Mouse (Mus musculus) spleen, postnatal 14 days (tissue): Measurements from ENCODE around the gene Srbd1.
A peak's percentile ranks its signal among the peaks of the same experiment; 100 is the strongest.

Experiments used
- DNase-seq, 2 experiments: peaks; one replicate each; pipeline ENCODE4 v3.0.0; 2021 to 2022; ENCODE audit warnings: low spot score in 2 of 2

Srbd1 gene

DNA sequence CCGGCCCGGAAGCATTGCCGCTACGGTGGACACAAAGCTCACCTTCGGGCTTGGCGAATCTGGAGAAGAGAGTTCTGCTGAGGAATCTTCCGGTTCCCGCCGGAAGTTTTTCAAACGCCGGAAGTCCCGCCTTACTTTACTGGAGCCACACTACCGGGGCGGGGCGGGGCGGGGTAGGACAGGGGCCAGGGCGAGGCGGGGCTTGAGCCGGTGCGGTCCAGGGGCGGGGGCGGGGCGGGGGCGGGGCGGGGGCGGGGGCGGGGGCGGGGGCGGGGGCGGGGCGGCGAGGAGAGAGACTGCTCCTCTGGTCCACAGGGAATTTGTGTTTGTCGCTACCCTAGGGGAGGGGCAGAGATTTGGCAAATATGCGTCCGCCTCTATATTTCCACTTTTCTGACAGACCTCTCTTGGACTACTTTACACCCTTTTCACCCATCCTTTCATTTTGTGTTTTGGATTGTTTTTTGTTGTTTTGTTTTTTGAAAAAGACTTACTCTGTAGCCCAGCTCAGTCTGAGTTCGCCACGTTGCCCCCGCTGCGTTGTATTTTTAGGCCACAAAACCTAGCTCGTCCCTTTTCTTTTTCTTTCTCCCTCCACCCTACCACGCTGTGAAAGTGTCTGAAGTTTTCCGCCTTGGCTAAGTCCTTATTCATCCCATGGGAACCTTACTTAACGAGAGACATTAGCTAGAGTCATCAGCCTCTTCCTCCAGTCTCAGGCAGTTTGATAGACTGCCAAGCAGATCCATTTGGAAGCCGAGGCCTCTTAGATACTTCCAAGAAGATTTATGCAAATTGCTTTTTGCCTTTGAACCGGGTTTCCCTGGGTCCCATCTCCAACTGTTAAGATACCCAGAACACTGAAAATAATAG lies at the start of gene Srbd1:
Gene Srbd1 (minus strand): TSS at position 97 of the 873 bp plus-strand sequence.
- peak; percentile 82 to 85 for DNase-seq

DNA sequence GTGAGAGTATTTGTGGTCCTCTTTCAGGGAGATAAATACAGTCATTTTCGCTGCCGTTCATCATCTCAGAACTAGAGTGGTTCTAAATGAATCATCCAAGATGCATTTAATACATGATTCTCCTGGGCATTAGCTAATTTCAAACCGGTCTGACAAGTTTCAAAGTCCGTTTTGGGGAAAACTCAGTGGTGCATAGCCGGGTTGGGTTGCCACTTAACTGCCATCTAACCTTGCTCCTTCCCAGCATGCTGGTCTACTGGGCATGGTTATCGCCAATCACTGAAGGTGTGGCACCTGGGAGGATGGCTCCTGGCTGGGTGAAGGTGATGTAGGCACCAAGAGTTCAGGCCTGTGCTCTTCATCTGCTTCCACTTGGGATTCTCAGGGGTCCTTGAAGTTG lies 49.0 kb upstream of the Srbd1 start:
- DNase-seq: no peak

DNA sequence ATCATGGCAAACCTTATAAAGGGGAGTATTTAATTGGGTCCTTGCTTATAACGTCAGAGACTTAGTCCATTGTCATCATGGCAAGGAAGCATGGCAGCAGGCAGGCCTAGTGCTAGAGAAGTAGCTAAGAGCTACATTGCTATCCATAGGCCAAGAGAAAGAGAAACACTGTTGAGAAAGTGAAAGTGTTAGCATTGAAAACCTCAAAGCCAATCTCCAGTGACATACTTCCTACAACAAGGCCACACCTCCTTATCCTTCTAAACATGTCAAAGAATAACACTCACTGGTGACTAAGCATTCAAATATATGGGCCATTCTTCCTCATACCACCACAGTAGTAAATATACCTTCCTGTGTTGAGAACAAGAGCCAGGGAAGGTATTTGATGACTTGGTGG lies 42.8 kb upstream of the Srbd1 start:
- no peak for DNase-seq

DNA sequence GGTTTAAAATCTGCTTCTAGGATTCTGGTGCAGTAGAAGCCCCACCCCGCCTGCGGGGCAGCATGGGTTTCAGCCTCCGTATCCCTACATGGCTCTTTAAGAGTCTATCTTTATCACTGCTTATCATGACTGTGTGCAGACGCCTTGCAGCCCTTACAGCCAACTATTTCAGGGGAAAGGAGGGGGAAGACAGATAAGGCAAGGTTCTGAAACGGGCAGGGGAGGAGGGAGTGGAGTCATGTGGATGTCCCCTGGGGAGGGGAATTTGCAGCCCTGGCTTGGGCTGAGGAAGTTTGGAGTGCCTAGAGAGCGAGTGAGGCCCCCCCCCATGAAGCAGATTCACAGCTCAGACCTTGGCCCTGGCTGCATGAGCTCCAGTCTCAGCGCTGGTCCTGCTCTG lies 40.6 kb upstream of the Srbd1 start:
- no peak for DNase-seq

DNA sequence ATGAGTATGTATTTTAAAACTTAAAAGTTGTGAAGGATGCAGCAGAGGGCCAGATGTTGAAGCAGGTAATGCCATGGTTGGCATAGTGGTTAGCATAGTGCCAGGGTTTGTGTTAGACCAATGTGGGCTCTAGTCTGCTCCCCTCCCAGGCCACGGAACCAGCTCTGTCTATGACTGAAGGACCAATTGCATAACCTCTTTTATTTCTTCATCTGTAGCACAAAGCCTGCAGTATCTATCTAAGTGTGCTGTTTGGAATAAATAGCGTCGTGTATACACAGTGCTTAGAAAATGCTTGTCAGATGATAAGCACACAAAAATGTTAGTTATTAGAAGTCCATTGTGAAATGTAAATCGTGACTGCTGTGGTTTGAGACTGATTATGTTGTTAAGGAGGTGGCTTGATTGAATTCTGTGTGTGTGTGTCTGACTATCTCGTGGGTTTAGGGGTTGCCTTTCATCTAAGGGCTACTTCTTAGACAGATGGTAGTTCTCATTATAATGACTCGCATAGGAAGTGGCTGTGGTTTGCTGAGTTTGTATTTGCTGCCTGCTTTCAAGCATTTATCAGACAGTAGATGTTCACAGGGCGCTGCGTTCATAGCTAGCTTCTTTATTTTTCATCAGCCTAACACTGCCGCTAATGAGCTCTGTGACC lies 39.7 kb upstream of the Srbd1 start:
- DNase-seq: no peak

DNA sequence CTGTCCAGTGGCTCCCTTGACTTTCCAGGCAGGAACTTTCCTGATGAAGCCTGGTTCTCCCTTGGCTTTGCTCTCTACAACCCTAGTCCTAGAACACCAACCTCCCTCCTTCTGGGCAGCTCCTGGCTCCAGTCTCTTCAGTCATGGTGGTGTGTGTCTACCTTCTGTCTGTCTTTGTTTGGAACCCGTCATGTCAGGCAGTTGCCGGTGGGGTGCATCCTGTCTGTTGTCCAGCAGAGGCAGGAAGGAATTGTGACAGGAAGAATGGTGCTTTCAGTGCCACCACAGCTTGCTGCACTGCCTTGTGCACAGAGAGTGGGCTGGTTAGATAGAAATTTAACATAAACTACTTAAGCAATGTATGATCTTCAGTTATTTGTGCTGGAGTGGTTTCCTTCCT lies 38.8 kb upstream of the Srbd1 start:
- no peak for DNase-seq

DNA sequence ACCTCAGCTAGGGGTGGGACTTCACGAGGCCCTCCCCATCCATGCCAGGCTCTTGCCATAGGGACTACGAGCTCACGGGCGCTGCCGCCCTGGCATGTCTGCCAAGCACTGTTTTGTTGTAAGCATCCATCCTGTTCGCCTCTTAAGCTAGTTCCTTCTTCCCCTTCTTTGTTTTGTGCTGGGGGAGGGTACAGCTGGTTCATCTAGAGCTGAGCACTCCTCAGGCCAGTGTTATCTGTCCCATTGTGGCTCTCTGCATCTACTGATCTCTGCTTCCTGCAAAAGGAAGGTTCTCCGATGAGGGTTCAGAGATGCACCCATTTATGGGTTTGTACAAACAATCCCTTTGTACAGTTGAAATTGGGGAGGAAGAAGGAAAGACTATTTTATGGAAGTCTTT lies 31.7 kb upstream of the Srbd1 start:
- no peak for DNase-seq

DNA sequence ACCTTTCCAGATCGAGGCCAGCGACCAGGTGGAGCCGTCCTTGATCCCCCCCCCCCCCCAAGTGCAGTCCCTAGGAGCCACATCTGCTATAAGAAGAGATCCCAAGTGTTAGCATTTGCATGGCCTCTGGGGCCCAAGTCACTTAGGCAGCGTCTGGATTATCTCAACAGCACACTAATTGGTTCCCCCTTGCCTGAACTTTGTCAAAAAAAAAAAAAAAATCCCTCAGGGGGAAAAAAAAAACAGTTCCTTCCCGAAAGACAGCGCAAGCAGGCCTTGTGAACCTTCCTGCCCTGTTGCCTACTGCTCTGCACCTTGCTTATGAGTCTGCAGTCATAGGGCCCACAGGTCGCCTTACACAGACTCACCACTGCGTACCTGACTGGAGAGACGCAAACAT lies 30.5 kb upstream of the Srbd1 start:
- DNase-seq: no peak

DNA sequence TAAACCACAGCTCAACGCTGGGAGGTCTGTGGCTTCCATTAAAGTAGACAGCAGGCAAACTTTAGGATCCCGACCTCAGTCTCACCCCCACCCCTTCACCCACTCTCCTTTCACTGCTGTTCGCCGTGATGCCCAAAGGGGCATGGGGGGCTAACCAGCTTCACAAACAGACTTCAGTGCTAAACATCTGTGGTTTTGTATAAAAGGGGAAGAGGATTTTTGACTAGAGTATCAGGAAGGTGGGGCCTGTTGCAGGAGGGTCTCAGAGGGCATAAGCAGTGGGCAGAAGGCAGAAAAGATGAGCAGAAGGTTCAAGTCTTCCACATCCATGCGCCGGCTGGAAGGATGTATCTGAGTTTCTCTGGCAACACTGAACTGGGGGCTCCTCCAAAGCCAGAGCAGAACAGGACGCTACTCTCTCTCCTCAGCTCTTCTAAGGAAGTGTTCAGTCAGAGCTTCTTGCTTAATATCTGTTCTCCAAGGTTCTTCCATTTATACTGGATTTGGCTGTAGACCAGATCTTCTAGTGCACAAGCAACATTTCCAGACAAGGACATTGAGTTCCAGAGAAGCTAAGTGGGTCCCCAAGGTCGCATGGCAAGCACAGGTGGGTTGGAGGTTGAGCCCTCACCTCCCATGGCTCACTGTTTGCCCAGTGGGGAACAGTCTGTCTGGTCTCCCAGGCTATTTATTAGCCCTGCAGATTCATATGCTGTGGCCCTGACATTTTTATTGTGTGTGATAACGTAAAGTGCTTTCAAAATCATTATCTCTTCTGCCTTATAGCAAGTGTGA lies 25.4 kb upstream of the Srbd1 start:
- DNase-seq: no peak

DNA sequence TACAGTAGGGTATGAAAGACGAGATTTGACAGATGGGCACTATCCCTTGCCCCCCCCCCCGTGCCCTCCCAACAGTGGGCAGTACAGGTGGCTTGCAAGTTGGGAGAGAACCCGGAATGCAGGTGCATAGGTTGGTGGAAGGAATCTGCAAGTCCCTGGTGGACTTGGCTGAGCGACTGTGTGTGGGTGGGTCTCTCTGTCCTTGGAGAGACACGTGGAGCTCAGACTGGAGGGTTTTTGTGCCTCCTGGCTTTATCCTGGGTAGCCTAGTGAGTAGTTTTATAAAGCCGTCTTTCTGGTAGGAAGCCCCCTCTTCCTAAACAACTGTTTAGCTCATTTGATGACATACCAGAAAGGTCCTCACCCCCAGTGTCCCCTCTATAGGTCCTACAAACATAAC lies 24.1 kb upstream of the Srbd1 start:
- no peak for DNase-seq

DNA sequence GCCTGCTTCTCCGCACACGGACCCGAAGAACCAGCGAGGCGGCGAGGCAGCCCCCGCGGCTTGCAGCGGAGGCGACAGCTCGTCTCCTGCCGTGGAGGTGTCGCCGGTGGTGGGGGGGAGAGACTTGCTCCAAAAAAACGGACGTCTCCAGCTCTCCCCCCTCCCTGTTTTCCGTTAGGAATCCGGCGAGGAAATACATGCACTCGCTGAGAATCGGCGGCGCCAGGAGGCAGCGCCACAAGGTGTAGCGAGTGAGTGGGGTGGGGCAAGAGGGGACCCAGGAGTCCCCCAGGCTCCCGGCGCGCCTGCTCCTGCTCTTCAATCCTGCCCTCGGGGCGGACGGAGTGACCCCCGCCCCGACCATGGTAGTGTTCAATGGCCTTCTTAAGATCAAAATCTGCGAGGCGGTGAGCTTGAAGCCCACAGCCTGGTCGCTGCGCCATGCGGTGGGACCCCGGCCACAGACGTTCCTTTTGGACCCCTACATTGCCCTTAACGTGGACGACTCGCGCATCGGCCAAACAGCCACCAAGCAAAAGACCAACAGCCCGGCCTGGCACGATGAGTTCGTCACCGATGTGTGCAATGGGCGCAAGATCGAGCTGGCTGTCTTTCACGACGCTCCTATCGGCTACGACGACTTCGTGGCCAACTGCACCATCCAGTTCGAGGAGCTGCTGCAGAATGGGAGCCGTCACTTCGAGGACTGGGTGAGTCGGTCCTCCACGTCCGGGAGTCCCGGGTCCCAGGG lies 23.4 kb upstream of the Srbd1 start:
- DNase-seq: peak in 1 of 2 experiments; percentile 11

DNA sequence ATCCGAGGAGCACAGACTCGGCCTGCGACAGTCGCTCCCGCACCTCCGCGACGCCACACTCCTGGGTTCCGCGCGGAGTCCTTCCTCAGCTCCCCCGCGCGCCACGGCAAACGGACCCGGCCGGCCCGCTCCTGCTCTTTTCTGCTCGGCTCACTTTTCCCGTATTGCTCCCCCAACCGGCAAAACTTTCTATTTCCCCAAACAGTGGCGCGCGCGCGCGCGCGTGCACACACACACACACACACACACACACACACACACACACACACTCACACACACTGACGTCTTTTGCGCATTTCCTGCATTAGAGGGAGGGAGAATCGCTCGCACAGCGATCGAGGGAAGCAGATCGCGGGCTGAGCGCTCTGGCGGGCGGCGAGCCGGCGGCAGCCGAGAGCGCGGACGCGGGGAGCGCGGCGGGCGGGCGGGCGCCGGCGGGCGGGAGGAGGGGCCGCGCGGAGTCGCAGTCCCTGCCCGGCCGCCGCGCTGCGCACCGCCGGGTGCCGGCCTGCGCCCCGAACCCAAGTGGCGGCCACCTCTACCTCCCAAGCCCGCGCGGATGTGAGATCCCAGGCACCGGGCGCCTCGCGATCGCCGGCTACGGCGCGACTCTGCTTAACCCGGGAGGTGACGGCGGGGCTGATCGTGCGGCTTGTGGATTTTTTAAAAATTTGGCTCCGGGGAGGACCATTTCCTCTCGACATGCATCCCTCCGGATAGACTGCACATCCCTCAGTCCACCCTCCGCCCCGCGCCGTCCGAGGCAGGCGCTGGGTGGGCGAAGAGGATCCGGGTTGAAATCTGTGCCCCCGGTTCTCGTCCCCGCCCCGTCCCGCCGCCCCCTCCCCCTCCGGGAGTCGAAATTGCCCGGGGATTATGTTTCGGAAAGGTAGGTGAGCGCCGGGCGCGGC lies 22.6 kb upstream of the Srbd1 start, which contains the start of gene Prkce:
Gene Prkce (plus strand): TSS at position 466 of the 911 bp plus-strand sequence.
- DNase-seq: peak; percentile 57 to 68

DNA sequence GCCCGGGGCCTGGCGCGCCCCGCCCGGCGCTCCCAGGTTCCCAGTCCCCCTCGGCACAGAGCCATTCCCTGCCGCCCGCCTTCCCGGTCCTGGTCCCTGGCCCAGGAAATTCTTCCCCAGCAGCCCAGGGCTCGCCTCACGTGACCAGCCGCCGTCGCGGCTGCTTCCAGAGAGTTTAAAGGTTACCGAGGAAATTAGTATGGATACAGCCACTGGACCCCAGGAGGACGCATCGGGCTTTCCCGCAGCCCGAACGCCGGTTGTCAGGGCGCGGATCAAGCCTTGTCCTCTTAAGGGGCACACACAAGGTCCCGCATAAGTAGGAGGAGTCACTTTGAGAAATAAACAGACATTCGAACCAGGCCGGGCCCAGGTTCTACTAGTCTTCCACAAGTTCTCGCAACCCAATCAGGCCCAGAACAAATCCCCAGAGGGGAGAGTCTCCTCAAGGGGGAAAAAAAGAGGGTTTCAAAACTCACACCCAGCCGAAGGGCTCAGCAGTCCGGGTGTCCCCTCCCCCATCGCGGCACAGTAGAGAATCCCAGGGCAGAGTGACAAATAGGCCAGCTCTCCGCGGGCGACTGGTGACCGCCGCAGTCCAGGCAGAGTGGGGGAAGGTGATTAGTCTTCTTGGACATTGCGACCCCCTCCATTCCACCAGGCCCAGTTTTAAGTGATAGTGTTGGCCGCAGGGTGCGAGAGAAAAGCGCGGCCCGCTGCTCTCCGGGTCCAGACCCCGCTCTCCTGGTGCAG lies 21.8 kb upstream of the Srbd1 start:
- peak; percentile 29 to 39 for DNase-seq

DNA sequence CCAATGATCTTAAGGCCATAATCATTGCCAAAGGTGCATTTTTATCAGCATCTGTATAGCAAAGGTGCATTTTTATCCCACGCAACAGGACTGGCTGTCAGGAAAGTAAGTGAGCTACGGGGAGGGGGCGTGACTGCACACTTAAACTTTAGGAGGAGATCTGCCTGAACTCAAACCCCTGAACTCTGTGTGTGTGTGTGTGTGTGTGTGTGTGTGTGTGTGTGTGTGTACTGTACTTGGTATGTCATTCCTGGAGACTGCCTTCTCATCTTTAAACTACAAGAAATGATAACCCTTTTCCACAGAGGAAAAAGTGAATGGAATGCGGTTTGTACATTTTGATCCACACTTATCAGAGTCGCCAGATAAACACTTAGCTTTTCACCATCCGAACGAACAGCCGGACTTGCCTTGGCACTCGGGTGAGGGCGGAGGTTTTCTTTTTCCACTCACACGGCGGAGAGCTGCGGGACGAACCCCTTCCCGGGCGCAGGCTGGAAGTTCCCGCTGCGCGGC lies 21.1 kb upstream of the Srbd1 start:
- no peak for DNase-seq

DNA sequence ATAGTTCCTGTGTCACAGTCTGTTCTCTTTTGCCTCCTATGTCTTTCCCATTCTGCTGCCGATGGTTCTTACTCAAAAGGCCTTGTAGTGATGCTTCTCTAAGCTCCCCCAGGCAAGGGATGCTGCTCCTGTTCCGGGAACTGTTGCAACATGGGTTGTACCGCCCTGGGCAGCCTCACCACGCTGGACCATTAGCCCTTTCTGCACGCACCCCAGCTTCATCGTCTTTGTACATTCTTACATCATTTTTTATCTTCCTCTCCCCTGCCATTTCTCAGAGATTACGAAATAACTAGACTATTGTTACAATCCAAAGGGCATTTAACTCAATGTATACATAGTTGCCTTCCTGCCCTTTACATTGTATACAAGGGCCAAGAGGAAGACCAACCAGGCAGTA lies 19.4 kb upstream of the Srbd1 start:
- no peak for DNase-seq

DNA sequence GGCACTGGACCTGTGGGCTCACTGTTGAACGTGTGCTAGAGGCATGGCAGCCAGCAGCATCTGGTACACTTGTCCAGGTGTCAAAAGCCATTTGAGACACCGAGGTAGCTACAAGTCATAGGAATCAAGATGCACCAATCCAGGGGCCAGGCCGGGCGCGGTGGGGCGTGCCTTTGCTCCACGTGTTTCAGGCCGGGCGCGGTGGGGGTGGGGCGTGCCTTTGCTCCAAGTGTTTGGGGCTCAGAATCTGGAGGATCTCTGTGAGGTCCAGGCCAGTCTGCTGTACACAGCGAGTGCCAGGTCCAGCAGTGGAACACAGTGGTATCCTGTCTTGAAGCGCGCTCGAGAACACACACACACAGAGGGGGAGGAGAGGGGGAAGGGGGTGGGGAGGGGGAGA lies 17.7 kb upstream of the Srbd1 start:
- DNase-seq: no peak

DNA sequence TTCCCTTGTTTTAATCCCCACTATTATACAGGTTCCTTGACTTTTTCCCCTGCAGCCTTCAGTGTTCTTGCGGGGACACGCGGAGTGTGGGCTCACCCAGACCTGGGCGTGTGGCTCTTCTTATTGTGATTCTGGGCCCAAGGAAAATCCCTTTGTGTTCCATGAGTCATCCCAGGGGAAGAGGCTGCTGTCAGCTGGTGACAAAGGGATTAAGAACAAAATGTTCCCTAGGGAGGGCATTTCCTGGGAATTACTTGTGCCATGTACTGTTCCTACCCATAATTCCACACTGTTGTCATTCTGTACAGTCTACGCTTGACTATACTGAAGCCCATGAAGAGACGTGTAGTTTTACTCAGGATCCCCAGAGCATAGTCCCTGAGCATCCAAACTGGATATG lies 12.0 kb upstream of the Srbd1 start:
- DNase-seq: no peak

DNA sequence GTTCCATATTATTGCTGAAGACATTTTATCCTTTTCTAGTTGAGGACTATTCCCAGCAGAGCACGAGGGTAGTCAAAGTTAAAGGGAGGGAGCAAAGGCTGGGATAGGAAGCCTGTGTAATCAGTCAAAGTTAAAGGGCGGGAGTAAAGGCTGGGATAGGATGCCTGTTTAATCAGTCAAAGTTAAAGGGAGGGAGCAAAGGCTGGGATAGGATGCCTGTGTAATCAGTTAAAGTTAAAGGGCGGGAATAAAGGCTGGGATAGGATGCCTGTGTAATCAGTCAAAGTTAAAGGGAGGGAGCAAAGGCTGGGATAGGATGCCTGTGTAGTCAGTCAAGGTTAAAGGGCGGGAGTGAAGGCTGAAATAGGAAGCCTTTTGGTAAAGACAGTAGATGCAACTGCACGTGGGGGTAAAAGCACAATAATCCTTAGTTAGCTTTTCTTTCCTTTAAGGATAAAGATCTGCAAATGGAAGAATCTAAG lies 5.9 kb upstream of the Srbd1 start:
- DNase-seq: no peak

DNA sequence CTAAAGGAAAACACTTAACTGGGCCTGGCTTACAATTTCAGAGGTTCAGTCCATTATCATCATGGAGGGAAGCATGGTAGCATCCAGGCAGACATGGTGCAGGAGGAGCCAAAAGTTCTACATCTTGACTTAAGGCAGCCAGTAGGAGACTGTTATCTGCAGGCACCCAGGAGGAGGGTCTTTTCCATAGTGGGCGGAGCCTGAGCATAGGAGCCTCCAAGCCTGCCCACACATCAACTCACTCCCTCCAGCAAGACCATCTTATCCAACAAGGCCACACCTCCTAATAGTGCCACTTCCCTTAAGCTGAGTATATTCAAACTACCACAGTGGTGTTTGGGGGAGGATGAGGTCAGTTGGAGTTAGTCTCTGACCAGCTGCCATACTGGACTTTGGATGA lies 4.8 kb upstream of the Srbd1 start:
- DNase-seq: no peak
